Mouse (Mus musculus): Measurements from ENCODE around the gene Gm20671. TPM values are rescaled to one million over a fixed set of nuclear protein-coding genes. Genes with fewer than 3 reads are reported as not detected.
A peak's percentile ranks its signal among the peaks of the same experiment; 100 is the strongest.
"Not testable (repeated sequence)": the region's sequence is repeated elsewhere in the genome, so short reads cannot be mapped to it uniquely, and the experiment has no call there.

The Gm20671 gene
- total RNA-seq, 2 experiments from 2014 or later, result 6.3 TPM; not detected in 1

DNA sequence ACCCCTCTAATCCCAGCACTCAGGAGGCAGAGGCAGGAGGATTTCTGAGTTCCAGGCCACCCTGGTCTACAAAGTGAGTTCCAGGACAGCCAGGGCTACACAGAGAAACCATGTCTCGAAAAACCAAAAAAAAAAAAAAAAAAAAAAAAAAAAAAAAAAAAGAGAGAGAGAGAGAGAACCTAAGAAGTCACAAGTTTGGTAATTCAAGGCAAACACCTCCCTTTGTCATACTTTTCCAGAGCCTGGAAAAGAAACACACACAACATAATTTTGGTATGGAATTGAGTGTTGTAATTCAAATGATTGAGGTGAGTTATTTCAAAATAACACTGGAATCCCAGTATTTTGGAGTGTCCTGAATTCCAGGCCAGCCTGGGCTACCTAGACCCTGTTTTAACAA, 40.5 kb downstream of the Gm20671 start:
- ATAC-seq (replicated peaks; ENCODE audit: poor library complexity, severe bottlenecking), result not testable (repeated sequence)

DNA sequence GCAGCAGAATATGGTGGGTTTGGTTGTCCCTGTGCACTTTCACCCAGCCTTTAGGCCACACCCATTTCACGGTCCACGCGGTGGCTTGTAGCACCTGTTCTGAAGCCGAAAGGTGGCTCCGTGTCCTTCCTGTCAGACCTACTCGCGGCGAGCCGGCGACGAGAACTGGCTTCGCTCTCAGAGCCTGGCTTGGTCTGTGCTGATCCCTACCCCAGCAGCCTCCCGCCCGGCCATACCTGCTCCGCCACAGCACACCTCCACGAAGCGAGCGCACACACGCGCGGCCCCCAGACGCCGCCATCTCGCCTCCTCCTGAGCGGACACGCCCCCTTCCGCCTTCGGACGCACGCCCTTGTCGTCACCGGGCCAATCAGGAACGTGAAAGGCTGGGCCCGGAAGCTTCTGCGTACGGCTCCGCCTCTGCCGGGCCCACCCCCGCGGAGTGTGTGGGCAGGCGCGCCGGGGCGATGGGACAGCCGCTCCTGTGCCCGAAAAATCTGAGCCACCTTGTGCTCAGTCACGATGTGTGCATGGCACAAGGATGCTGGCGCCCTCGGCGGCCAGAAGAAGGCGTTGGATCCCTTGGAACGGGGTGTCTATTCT, 41.5 kb downstream of the Gm20671 start, which contains the start of gene Pisd:
TSS of gene Pisd (minus strand) at position 334 of the 603 bp plus-strand sequence.
- ATAC-seq (replicated peaks; ENCODE audit: poor library complexity, severe bottlenecking), result peak; percentile 100

DNA sequence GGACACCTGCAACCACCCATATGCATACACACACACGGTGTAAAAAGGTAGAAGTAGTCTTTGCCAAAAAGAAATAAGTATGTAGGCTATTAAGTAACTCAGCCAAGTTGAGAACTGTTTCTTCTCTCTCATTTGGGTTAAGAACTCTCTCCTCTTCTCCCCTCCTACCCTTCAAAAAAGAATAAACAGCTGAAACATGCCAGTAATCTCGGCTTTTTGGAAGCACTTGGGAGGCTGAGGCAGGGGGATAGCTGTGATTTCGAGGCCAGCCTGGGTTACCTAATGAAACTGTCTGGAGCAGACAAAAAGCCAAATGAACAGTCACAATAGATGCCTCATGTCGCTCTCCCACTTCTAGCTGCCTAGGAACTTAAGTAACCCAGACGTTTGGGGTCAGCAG, 42.2 kb downstream of the Gm20671 start:
- ATAC-seq (replicated peaks; ENCODE audit: poor library complexity, severe bottlenecking), result no peak

DNA sequence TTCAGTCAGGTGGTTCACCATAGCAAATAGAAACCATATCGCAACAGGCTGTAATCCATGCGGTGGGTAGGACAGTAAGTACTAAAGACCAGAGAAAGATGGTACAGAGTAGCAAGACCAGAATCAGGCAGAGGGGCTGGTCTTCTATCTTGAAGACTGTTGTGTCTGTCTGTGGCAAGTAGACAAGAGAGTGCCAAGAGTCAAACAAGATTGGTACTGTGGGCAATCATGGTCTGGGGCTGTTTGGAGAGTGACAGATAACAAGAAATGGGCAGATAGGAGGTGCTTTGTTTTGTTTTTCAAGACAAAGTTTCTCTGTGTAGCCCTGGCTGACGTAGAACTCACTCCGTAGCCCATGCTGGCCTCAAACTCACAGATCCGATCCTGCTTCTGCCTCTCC, 45.3 kb downstream of the Gm20671 start:
- no peak for ATAC-seq (replicated peaks; ENCODE audit: poor library complexity, severe bottlenecking)

DNA sequence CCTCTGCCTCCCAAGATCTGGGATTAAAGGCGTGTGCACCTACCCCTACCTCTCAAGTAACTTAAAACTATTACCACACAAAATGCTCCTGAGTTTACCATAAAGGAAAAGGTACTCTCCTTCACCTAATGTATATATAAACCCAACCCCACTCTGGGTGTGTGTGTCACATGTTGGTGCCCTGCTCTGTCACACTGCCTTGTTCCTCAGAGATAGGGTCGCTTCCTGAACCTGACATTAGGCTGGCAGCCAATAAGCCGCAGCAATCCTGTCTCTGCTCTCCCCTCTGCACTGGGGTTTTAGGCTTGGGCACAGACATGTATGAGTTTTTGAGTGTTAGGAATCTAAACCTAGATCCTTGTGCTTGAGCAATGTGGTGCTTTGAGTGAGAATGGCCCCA, 48.7 kb downstream of the Gm20671 start:
- ATAC-seq (replicated peaks; ENCODE audit: poor library complexity, severe bottlenecking), result no peak

DNA sequence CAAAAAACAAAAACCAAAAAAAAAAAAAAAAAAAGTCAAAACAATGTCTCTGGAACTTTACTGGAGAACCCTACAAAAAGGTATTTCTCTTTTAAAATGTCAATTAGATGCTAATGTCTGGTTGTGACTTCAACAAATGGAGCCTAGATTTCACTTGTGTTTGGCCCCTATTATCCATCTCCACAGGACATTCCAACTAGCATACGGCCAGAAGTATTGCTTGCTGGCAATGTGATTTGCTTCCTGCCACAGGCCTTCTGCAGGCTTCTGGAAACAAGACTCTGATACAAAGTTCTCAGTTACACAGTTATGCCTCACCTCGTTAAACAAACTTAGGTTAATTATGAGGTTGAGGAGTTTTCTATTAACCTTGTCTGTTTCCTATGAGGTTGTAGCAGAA, 54.5 kb downstream of the Gm20671 start:
- ATAC-seq (replicated peaks; ENCODE audit: poor library complexity, severe bottlenecking), result no peak

DNA sequence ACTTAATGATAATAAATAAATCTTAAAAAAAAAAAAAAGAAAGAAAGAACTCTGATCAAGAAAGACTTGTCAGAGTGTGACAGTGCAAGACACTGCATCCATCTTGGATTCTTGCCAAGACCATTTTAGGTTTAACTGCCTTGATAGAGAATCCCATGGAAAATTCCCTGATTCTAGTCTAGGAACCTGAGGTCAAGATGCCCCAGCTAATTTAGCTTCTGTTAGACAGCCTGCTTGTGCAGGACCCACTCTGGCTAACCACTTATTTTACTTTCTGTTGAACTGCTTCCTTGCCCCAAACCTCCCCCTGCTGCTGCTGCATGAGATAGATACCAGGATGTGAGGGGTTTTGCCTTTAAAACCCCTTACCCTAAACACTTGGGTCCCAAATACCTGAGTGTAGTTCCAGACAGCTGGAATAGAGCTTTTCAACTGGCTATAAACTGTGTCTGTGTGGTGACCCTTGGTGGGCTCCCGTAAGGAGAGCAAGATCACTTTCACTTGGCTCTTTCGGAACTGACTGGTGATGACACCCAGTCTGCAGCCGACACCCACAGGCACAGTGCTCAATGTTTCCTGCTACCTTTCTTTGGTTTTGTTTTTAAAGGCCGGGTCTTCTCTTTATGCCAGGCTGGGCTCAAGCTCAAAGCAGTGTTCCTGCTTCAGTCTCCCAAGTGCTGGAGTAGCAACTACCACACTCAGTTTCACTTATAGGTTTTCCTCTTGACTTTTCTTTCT, 59.1 kb downstream of the Gm20671 start:
- ATAC-seq (replicated peaks; ENCODE audit: poor library complexity, severe bottlenecking), result no peak

DNA sequence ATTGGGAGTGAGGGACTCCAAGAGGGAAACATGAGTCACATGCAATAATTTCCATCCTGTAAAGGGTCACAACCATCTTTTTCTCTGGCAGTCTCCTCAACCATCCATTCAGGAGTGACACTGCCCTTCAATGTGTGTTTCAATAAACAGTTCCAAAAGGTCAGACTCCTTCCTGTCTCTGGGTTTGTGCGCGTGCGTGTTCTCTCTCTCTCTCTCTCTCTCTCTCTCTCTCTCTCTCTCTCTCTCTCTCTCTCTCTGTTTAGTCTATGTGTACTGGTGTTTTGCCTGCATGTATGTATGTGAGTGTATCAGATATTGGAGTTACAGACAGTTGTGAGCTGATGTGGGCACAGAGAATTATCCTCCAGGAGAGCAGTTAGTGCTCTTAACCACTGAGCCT, 59.9 kb downstream of the Gm20671 start:
- no peak for ATAC-seq (replicated peaks; ENCODE audit: poor library complexity, severe bottlenecking)

DNA sequence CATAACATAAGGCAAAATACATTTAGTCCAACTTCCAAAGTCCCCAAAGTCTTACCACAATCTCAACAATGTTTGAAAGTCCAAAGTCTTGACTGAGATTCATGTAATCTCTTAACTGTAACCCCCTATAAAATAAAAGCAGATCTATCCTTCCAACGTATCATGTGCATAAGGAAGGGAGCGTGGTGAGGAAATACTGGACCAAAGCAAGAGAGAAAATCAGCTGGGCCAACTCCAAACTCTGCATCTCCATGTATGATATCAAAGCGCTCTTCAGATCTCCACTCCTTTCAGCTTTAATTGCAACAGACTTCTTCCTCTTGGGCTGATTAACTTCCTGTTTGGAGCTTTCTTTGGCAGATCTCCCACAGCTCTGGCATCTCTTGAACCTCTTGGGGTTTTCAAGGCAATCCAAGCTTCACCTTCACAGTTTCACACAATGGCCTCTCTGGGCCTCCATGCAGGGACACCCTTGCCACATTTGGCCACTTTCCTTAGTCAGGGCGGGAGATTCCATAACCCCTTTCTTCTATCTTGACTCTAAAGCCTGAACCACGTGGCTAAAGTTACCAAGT, 65.3 kb downstream of the Gm20671 start:
- peak; percentile 90 for ATAC-seq (replicated peaks; ENCODE audit: poor library complexity, severe bottlenecking)

DNA sequence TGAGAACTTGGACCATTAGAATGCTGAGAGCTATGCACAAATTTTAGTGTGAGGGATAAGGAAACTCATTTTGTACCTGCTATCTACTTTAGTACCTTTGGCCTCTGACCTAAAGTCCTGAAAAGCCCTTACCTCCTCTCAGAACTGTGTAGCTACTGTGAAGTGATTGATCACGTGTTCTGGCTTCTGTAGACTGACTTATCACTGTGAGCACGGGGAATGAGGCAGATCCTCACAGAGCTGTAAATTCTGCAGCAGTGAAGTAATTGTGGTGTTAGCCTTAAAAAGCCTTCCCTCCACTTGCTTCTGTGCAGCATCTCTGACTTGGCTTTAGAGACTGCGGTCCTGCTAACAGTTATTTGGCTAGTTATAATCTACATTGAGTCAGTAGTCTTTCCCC, 66.1 kb downstream of the Gm20671 start:
- ATAC-seq (replicated peaks; ENCODE audit: poor library complexity, severe bottlenecking), result no peak

DNA sequence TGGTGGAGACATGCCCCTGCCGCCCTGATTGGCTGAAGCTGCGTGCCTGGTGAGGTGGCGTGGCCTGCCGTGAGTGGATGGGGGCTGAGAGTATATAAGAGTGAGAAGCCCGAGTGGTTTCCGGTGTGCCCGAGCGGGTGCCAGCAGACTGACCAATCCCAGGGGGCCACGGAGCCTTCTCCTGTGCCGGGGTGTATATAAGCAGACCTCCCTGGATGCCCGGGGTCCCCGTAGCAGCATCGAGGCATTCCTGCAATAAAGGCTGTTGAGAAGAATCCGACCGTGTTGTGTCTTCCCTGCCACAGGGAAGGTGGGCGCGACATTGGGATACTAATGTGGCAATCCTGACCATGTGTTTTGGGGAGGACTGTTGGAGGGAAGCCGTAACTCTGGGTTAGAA, 66.6 kb downstream of the Gm20671 start:
- not testable (repeated sequence) for ATAC-seq (replicated peaks; ENCODE audit: poor library complexity, severe bottlenecking)

DNA sequence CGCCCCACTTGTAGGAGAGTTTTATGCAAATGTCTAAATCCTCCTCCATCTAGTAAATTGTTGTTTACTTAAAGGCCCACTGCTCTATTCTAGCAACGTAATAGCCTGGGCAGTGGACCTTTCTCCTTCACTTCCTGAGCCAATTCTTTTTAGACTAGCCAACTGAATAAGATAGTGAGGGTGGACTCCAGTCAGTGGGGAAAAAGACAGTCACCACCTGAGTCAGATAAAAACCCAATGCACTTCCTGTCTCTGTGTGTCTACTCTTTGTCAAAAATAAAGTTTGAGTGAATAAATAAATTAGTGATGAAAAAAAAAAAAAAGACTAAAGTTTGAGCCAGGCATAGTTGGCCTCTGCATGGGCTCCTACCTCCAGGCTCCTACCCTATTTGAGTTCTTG, 67.2 kb downstream of the Gm20671 start:
- ATAC-seq (replicated peaks; ENCODE audit: poor library complexity, severe bottlenecking), result no peak

DNA sequence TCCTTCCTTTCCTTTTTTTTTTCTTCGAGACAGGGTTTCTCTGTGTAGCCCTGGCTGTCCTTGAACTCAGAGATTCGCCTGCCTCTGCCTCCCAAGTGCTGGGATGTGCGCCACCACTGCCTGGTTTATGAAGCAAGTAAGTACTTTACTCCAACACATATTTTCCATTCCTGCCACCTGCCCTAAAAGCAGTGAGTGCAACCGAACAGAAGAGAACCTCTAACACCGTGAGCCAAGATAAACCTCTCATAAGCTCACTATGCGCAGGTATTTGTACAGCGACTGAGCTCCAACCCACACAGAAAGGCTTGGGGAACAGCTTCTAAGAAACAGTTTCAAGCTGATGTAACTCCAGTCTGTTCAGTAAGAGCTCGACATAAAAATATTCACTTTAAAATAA, 70.8 kb downstream of the Gm20671 start:
- no peak for ATAC-seq (replicated peaks; ENCODE audit: poor library complexity, severe bottlenecking)

DNA sequence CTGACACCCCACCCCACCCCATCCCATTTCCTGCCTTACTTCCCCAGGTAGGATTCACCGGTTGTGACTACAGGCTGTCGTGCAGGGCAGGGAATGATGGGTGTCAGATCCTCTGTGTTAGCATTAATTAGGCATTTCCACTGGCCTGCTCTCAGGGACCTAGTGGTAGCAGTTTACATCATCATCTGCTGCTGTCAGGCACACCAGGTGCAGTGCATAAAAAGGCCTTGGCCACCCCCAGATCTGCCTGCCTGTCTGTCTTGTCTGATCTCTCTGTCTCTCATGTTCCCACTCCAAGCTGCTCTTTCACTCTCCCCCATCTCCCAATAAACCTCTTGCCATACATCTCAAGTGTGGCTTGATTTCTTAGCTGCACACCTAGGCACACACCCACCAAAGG, 75.2 kb downstream of the Gm20671 start:
- no peak for ATAC-seq (replicated peaks; ENCODE audit: poor library complexity, severe bottlenecking)

DNA sequence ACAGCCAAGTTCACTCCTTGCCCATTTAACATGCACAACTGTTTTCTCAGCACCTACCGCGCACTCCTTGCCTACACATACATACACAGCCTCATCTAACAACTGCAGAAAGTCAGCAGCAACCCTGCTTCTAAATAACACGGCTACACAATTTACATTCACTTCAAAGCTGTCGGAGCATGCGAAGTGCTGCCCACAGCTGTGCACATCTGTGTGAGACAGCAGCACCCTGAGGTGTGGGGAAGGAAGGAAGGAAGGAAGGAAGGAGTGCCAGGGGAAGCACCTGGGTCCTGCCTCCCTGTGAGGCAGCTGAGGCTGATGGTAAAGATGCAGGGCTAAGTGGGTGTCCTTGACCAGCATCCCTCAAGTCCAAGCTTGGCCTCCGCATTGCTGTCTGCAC, 78.0 kb downstream of the Gm20671 start:
- ATAC-seq (replicated peaks; ENCODE audit: poor library complexity, severe bottlenecking), result no peak

DNA sequence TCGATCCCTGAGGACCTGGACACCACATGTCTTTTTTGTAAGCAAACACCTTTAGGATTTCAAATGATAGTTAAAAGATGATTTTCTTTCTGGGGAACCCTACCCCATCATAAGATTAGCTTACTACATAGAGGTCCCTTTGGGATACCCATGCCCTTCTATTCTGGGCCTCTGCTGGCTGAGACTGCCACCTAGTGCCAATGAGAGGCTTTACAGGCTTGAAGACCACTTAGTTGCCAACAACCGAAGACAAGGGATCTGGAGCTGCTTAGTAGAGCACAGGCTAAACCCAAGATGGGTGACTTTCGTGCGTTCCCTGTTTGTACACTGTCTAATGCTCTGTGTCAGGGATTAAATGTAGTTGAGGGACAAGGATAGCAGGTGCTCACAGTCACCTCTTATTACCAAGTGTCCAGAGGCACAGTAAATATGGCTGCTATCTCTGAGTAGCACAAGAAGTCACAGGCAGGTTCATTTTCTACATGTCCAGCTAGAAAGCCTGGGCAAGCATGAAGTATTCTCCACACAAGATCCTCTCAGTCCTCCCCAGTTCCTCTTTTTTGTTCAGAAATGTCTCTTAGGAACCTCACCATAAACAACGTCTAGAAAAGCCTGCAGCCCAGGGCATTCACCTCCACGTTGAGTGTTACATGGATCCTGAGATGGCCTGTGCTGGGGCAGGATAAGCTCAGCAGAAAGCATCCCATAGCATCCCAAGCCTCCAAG, 79.1 kb downstream of the Gm20671 start:
- peak; percentile 23; the same call in 1 of the 2 replicates for ATAC-seq (replicated peaks; ENCODE audit: poor library complexity, severe bottlenecking)

DNA sequence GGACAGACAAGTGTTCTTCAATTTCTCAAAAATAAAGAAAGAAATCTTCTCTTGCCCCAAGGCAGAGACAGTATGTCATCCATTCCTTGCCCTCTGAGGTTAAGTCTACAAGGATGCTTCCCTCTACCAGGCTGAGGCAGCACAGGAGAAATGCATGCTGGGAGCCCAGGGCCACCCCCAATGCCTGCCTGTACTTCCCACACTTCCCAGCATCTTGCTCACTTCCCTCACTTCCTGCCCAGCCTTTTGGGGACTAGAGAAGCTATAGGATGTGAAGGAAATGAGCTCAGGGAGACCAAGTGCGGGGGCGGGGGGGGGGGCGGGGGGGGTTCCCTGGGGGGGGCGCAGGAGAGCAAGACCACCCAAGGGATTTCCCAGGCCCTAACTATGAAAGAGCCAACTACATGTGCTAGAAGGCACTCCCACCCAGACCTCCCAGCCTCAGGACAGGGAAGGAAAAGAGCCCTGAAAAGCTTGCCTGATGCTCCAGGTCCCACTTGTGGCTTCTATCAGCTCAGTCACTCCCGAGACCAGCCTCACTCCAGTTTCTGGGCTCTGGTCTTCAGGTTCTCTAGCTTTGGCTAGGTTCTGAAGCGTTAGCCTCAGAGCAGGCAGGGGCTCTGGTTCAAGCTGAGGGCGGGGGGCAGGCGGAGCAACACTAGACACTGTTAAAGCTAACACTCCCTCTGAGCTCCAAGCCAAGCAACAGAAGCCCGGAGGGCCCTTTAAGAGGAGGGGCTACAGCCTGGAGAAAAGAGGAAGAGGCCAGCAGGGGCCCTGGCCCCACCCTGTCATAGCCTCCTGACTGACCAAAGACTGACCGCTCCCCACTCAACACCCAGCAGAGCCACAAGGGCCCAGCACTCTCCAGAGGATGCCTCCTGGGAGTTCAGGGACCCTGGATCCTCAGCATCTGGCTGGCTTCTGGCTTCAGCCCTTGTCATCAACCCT, 80.9 kb downstream of the Gm20671 start:
- ATAC-seq (replicated peaks; ENCODE audit: poor library complexity, severe bottlenecking), result peak; percentile 76

DNA sequence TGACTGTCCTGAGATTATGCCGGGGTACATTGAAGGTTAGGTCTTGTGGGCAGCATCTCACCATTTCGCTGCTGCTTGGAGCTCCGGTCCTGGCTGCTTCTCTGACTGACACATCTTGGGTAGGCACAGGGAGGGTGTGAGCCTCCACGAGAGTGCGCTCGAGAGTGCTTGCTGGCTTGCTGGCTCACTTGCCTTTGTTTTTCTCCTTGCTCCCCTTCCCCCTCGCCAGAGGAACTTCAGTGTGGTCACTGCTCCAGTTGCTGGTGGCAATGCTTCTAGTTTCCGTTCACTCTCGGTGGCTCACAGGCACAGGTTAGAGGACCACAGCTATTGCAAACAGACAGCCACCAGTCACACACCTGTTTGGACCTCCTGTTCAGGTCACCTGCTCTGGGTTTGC, 84.8 kb downstream of the Gm20671 start:
- peak; percentile 4; the same call in 1 of the 2 replicates for ATAC-seq (replicated peaks; ENCODE audit: poor library complexity, severe bottlenecking)

DNA sequence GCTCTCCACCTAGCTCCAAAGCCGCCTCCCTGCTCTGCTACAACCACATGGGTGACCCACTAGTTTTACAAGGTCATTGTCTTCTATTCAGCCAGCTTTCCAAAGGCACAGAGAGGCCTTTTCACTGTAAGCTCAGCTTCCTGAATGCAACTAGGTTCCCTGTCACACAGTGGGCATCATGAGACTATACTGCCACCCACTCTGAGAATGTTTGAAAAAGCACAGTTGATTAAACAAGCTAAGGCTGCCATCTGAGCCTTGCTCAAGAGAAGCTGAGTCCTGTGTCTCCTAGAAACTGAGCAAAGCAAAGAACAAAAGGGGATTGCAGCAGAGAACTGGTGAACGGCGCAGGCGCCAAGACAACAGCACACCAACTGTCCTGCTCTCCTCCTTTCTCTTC, 85.5 kb downstream of the Gm20671 start:
- ATAC-seq (replicated peaks; ENCODE audit: poor library complexity, severe bottlenecking), result peak; percentile 53

DNA sequence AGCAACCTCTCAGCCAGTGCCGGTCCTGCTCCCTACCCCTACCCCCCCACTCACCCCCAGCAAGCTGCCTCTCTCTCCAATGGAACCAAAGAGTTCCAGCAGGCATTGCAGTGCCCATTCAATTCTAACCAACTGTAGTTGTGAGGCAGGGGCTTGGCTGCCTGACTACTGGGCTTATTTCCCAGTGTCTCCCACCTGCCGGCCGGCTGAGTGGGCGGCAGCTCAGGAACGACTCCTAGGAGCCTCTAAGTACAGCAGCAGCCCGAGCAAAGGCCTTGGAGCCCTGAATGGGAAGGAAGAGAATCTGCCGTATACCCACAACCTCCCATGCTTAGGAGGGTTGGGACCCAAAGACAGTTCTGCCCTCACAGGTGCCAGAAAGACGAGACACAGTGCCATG, 86.1 kb downstream of the Gm20671 start:
- ATAC-seq (replicated peaks; ENCODE audit: poor library complexity, severe bottlenecking), result not testable (repeated sequence)

Data from granulocyte monocyte progenitor cell, adult 5-6 weeks (primary cell).